Mouse (Mus musculus): ENCODE measurements at regions not wholly inside any gene's neighbourhood (a gene's known extent, or its start where the extent isn't known, plus 50 kb on each side); places are given as distances from the start of the nearest gene placed in this dataset.

GRCm38 (mm10) chr1:90268131-90268691, 64.4 kb downstream of the Ackr3 start:
- no peak for TF ChIP-seq POLR2A (IDR thresholded peaks at IDR 0.05; ENCODE audit: borderline replicate concordance, extremely low read depth, insufficient read depth, insufficient read length, poor library complexity, severe bottlenecking)
- TF ChIP-seq CTCF (IDR thresholded peaks at IDR 0.05; ENCODE audit: borderline replicate concordance, extremely low read depth, insufficient read depth, insufficient read length) = no peak
- DNase-seq (ENCODE audit: low read depth) = peak; percentile 85

GRCm38 (mm10) chr1:90268951-90269350, 65.2 kb downstream of the Ackr3 start:
- TF ChIP-seq CTCF (IDR thresholded peaks at IDR 0.05; ENCODE audit: borderline replicate concordance, extremely low read depth, insufficient read depth, insufficient read length) = no peak
- no peak for TF ChIP-seq POLR2A (IDR thresholded peaks at IDR 0.05; ENCODE audit: borderline replicate concordance, extremely low read depth, insufficient read depth, insufficient read length, poor library complexity, severe bottlenecking)
- DNase-seq (ENCODE audit: low read depth) = no peak

- no peak for TF ChIP-seq POLR2A (IDR thresholded peaks at IDR 0.05; ENCODE audit: borderline replicate concordance, extremely low read depth, insufficient read depth, insufficient read length, poor library complexity, severe bottlenecking)
- TF ChIP-seq CTCF (IDR thresholded peaks at IDR 0.05; ENCODE audit: borderline replicate concordance, extremely low read depth, insufficient read depth, insufficient read length) = no peak
- peak; percentile 59 for DNase-seq (ENCODE audit: low read depth)
Measured at GRCm38 (mm10) chr1:90269836-90270235, 66.1 kb downstream of the Ackr3 start.

- no peak for TF ChIP-seq POLR2A (IDR thresholded peaks at IDR 0.05; ENCODE audit: borderline replicate concordance, extremely low read depth, insufficient read depth, insufficient read length, poor library complexity, severe bottlenecking)
- TF ChIP-seq CTCF (IDR thresholded peaks at IDR 0.05; ENCODE audit: borderline replicate concordance, extremely low read depth, insufficient read depth, insufficient read length) = no peak
- no peak for DNase-seq (ENCODE audit: low read depth)
Measured at GRCm38 (mm10) chr1:90271326-90271725, 67.5 kb downstream of the Ackr3 start.

GRCm38 (mm10) chr1:90272411-90272810, 68.6 kb downstream of the Ackr3 start:
- 0 out of 2 replicates have a peak, but pooled peaks have one; percentile 32 for TF ChIP-seq CTCF (IDR thresholded peaks at IDR 0.05; ENCODE audit: borderline replicate concordance, extremely low read depth, insufficient read depth, insufficient read length)
- TF ChIP-seq POLR2A (IDR thresholded peaks at IDR 0.05; ENCODE audit: borderline replicate concordance, extremely low read depth, insufficient read depth, insufficient read length, poor library complexity, severe bottlenecking) = no peak
- no peak for DNase-seq (ENCODE audit: low read depth)

- peak; percentile 62 for DNase-seq (ENCODE audit: low read depth)
- TF ChIP-seq POLR2A (IDR thresholded peaks at IDR 0.05; ENCODE audit: borderline replicate concordance, extremely low read depth, insufficient read depth, insufficient read length, poor library complexity, severe bottlenecking) = no peak
- no peak for TF ChIP-seq CTCF (IDR thresholded peaks at IDR 0.05; ENCODE audit: borderline replicate concordance, extremely low read depth, insufficient read depth, insufficient read length)
Measured at GRCm38 (mm10) chr1:90272830-90273628, 69.2 kb downstream of the Ackr3 start.

GRCm38 (mm10) chr1:90273629-90273928, 69.8 kb downstream of the Ackr3 start:
- no peak for DNase-seq (ENCODE audit: low read depth)
- TF ChIP-seq POLR2A (IDR thresholded peaks at IDR 0.05; ENCODE audit: borderline replicate concordance, extremely low read depth, insufficient read depth, insufficient read length, poor library complexity, severe bottlenecking) = no peak
- TF ChIP-seq CTCF (IDR thresholded peaks at IDR 0.05; ENCODE audit: borderline replicate concordance, extremely low read depth, insufficient read depth, insufficient read length) = no peak

GRCm38 (mm10) chr1:90274968-90275651, 71.3 kb downstream of the Ackr3 start:
- TF ChIP-seq POLR2A (IDR thresholded peaks at IDR 0.05; ENCODE audit: borderline replicate concordance, extremely low read depth, insufficient read depth, insufficient read length, poor library complexity, severe bottlenecking) = no peak
- no peak for DNase-seq (ENCODE audit: low read depth)

- TF ChIP-seq CTCF (IDR thresholded peaks at IDR 0.05; ENCODE audit: borderline replicate concordance, extremely low read depth, insufficient read depth, insufficient read length) (no peak), POLR2A (IDR thresholded peaks at IDR 0.05; ENCODE audit: borderline replicate concordance, extremely low read depth, insufficient read depth, insufficient read length, poor library complexity, severe bottlenecking) (no peak)
- DNase-seq (ENCODE audit: low read depth) = no peak
Measured at GRCm38 (mm10) chr1:90275786-90276520, 72.2 kb downstream of the Ackr3 start.

GRCm38 (mm10) chr1:90277486-90278255, 73.9 kb downstream of the Ackr3 start:
- DNase-seq (ENCODE audit: low read depth) = peak; percentile 37
- no peak for TF ChIP-seq CTCF (IDR thresholded peaks at IDR 0.05; ENCODE audit: borderline replicate concordance, extremely low read depth, insufficient read depth, insufficient read length)
- TF ChIP-seq POLR2A (IDR thresholded peaks at IDR 0.05; ENCODE audit: borderline replicate concordance, extremely low read depth, insufficient read depth, insufficient read length, poor library complexity, severe bottlenecking) = no peak
